Mouse (Mus musculus) forebrain, embryonic 11.5 days (tissue): ENCODE results near the gene Figla. TPM values are rescaled to one million over a fixed set of nuclear protein-coding genes. Genes with fewer than 3 reads are reported as not detected.
A peak's percentile ranks its signal among the peaks of the same experiment; 100 is the strongest.

Source experiments
- ATAC-seq: fragments of 200-750 bp; cut with Nextera tagmentation; replicated peaks from 2 replicates; pipeline ENCODE4 v1.8.0; 2017; ENCODE audit warnings: moderate TSS enrichment; ENCODE audit not compliant: low FRiP score
- DNase-seq: peaks from one replicate; pipeline ENCODE4 v3.0.0-alpha.2; 2017; ENCODE audit warnings: low spot score
- H3K27ac ChIP-seq: fragments of 300-500 bp; sonication (generic); 2 replicates; pipeline ENCODE4 v1.5.1; 2014; ENCODE audit warnings: low read depth, low read length
- H3K27me3 ChIP-seq: fragments of 300-500 bp; sonication (generic); 2 replicates; pipeline ENCODE4 v1.6.1; 2014; ENCODE audit warnings: mild to moderate bottlenecking, low read length, mixed read lengths; ENCODE audit not compliant: control insufficient read depth, insufficient read depth
- H3K36me3 ChIP-seq: fragments of 300-500 bp; sonication (generic); 2 replicates; pipeline ENCODE4 v1.6.1; 2014; ENCODE audit warnings: mild to moderate bottlenecking, low read length, moderate library complexity, mixed read lengths; ENCODE audit not compliant: control insufficient read depth, insufficient read depth
- H3K4me1 ChIP-seq: fragments of 300-500 bp; sonication (generic); replicated peaks from 2 replicates; pipeline ENCODE4 v1.6.1; 2014; ENCODE audit warnings: low read length, mixed read lengths; ENCODE audit not compliant: control insufficient read depth, insufficient read depth
- H3K4me2 ChIP-seq: fragments of 300-500 bp; sonication (generic); 2 replicates; pipeline ENCODE4 v1.6.1; 2014; ENCODE audit warnings: low read depth, mild to moderate bottlenecking, low read length, moderate library complexity, mixed read lengths; ENCODE audit not compliant: severe bottlenecking
- H3K4me3 ChIP-seq: fragments of 300-500 bp; sonication (generic); 2 replicates; pipeline ENCODE4 v1.5.1; 2014; ENCODE audit warnings: low read depth, low read length
- H3K9ac ChIP-seq: fragments of 300-500 bp; sonication (generic); 2 replicates; pipeline ENCODE4 v1.6.1; 2014; ENCODE audit warnings: low read length
- H3K9me3 ChIP-seq: fragments of 300-500 bp; sonication (generic); 2 replicates; pipeline ENCODE4 v1.6.1; 2016; ENCODE audit warnings: low read length, mixed read lengths; ENCODE audit not compliant: control insufficient read depth
- WGBS: fragments of 180-500 bp; shearing (Covaris S2); extraction: QIAGEN DNeasy Blood & Tissue Kit; methylation state at CpG from one replicate; pipeline ENCODE4 v1.1.7; 2014; 5-methylcytosine and 5-hydroxymethylcytosine counted together
- polyA plus RNA-seq: library from polyadenylated mRNA; unstranded; fragments of >200 nt; fragmentation: Nextera tagmentation; extraction: Ambion mirVana; gene quantifications from 2 replicates; pipeline ENCODE4 v1.2.1, GENCODE M21; 2014

The Figla gene
- polyA plus RNA-seq, 1 experiment from 2014 or later: not detected

DNA sequence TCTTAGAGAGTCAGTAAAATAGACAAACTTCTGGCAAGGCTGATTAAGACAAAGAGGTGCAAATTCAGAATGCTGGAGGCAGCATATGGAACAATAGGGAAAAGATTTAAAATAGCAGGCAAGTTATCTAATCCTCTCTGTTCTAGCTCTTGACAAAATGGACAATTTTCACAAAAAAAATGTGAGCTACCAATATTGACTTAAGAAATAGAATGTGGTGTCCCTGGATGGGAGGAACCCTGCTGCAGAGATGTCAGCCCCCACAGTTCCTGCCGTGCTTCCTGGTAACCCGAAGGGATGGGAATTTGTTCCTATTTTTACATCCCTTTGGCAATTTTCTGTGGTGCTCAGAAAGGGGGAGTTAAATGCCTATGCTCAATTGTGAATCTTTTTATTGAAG is 22.9 kb downstream of the Figla start:
- no peak overlapping the region for H3K4me2 ChIP-seq
- no peak overlapping the region for H3K27ac ChIP-seq
- WGBS: 73% methylated on average over 2 of the region's 2 CpGs
- ATAC-seq (no peak), DNase-seq (no peak)
- no peaks in the 10 kb centered on the region for H3K36me3 ChIP-seq
- H3K27me3 ChIP-seq: no peaks in the 10 kb centered on the region
- no peaks in the 10 kb centered on the region for H3K4me1 ChIP-seq
- no peak overlapping the region for H3K9ac ChIP-seq
- no peak overlapping the region for H3K4me3 ChIP-seq
- H3K9me3 ChIP-seq: no peaks in the 10 kb centered on the region

DNA sequence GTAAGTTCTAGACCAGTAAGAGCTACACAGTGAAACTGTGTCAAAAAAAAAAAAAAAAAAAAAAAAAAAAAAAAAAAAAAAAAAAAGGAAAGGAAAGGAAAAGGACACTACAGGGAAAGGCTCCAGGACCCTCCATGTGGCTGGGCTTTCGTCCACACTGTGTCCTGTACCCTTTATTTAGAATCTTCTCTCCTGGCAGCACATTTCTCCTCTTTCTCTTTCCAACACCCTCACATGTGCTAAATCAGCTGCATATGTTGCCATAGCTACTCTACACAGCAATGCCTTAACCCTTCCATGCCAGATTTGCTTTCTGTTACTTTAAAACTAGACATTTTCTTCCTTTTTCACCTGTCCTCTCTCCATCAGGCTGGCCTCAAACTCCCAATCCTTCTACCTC is 24.2 kb downstream of the Figla start:
- no peak overlapping the region for H3K27ac ChIP-seq
- no peaks in the 10 kb centered on the region for H3K27me3 ChIP-seq
- ATAC-seq: no peak
- no peaks in the 10 kb centered on the region for H3K9me3 ChIP-seq
- no peak for DNase-seq
- H3K36me3 ChIP-seq: no peaks in the 10 kb centered on the region
- no peaks in the 10 kb centered on the region for H3K4me1 ChIP-seq
- H3K4me3 ChIP-seq: no peak overlapping the region
- H3K9ac ChIP-seq: no peak overlapping the region
- WGBS: 67% methylated on average over 1 of the region's 1 CpGs
- no peak overlapping the region for H3K4me2 ChIP-seq

DNA sequence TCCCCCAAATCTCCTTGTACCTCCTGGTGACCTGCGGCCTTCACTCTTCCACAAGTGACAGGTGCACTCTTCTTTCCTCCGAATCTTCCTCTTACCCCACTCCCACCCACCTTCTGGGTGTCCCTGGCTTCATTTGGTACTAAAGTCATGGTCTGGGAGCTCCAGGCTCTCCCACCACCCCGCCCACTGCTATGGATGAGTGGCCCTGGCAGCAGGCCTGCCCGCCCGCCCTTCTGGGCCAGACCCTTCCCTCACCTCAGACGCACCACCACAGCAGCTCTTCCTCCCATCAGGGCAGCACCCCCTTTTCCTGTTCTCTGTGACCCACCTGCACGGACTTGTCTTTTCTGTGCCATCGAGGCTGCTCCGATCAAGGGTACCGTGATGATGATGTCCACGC is 31.5 kb downstream of the Figla start:
- H3K9me3 ChIP-seq: no peaks in the 10 kb centered on the region
- no peak overlapping the region for H3K4me2 ChIP-seq
- peaks cover 11% of the 10 kb centered on the region for H3K4me1 ChIP-seq
- H3K4me3 ChIP-seq: no peak overlapping the region
- H3K27ac ChIP-seq: no peak overlapping the region
- no peaks in the 10 kb centered on the region for H3K36me3 ChIP-seq
- WGBS: 92% methylated on average over 11 of the region's 11 CpGs
- no peak for DNase-seq
- no peak for ATAC-seq
- H3K9ac ChIP-seq: no peak overlapping the region
- H3K27me3 ChIP-seq: no peaks in the 10 kb centered on the region

DNA sequence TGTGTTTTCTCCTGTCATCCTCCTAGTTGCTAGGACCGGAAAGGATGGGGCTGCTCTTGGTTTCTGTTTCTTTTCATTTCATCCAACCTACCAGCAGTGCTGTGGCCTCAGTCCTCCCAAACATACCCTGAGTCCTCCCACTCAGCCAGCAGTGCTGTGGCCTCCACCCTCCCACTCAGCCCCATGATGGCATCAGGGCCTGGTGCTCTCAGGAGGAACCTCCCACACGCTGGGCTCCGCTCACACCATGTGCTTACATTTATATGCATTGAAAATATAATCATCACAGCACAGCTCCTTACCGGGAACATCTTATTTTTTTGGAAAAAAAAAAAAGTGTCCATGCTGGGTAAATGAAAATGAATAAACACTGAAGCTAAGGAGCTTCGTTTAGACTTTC is 32.5 kb downstream of the Figla start:
- H3K27me3 ChIP-seq: no peaks in the 10 kb centered on the region
- H3K36me3 ChIP-seq: no peaks in the 10 kb centered on the region
- 89% methylated on average over 5 of the region's 5 CpGs for WGBS
- peaks cover 21% of the 10 kb centered on the region for H3K4me1 ChIP-seq
- DNase-seq (no peak), ATAC-seq (no peak)
- no peaks in the 10 kb centered on the region for H3K9me3 ChIP-seq
- H3K9ac ChIP-seq: no peak overlapping the region
- H3K4me3 ChIP-seq: no peak overlapping the region
- no peak overlapping the region for H3K4me2 ChIP-seq
- no peak overlapping the region for H3K27ac ChIP-seq

DNA sequence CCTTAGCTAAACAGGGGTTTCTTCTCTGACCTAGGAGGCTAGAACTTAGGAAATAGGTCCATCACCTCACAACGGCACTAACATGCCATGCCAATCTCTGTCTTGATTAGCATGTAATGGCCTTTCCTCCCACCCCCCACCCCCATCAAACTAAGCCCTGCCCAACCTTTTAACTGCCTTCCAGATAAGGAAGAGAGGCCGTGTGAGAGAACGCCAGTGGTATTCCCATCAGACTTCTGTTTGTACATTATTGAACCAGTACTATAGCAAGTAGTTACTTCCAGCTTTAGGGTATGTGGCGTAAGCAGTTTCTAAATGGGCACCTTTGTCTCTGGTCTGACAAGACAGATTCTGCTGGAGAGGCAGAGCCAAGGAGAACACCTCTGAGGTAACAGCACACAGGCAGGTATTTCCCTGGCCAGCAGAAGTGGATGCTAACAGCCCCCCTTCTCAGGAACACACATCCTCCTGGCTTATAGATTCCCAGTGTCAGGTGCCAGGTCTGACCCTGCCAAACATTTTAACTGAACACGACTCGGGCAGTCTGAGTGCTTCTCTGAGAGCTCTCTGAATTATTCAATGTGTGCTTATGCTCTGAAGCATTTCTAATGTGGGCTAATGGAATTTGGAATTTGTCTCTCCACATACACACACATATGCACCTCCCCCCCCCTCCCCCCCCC is 34.8 kb downstream of the Figla start:
- Histone ChIP-seq H3K4me3 (no peak overlapping the region), H3K27ac (no peak overlapping the region), H3K9ac (no peak overlapping the region), H3K4me1 (peaks cover 28% of the 10 kb centered on the region), H3K27me3 (no peaks in the 10 kb centered on the region), H3K9me3 (no peaks in the 10 kb centered on the region), H3K4me2 (no peak overlapping the region), H3K36me3 (no peaks in the 10 kb centered on the region)
- DNase-seq (no peak), ATAC-seq (no peak)
- 68% methylated on average over 6 of the region's 6 CpGs for WGBS

DNA sequence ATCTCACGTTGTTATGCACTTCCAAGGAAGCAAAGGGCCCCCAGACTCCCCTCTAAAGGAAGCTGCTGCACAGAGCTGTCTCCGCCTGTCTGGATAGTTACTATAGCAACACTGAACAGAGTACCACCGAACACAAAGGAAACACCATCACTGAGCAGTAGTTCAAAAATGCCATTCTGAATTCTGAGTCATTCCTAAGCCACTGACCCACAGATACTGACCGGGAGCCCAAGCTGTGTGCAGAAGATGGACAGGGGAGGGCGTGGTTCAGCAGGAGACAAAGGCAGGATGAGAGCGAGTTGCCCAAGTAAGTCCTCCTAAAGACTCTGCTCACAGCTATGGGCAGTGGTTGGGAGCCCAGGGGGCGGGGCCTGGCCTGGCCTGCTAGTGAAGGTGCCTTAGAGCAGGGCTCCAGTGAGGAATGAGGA is 36.1 kb downstream of the Figla start:
- Histone ChIP-seq H3K4me1 (peaks cover 28% of the 10 kb centered on the region), H3K9me3 (no peaks in the 10 kb centered on the region), H3K27me3 (no peaks in the 10 kb centered on the region), H3K4me2 (peak overlapping the region; percentile 19), H3K36me3 (no peaks in the 10 kb centered on the region), H3K27ac (peak overlapping the region; percentile 89), H3K4me3 (no peak overlapping the region), H3K9ac (peak overlapping the region; percentile 13)
- WGBS: 10% methylated on average over 7 of the region's 7 CpGs
- DNase-seq: peak; percentile 78
- ATAC-seq: peak; percentile 77

DNA sequence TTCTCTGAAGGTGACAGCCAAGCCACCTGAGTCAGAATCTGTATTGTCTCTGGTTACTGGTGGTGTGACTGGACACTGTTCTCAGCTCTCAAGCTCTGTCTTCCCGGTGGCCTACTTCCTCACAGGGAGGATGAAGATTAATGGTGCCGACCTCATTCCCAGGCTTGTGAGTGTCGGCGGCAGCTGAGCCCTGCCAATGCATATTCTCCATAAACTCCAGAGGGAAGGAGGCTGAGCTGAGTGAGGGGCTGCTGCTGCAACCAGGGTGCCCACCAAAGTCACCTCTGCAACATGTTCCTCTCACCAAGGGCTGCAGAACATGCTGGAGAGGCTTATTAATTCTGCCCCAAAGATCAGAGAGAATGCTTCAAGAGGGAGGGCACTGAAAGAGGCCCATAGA is 36.6 kb downstream of the Figla start:
- H3K4me1 ChIP-seq: peaks cover 28% of the 10 kb centered on the region
- H3K9ac ChIP-seq: peak overlapping the region; percentile 13
- peak overlapping the region; percentile 19; the same call in 1 of the 2 replicates for H3K4me2 ChIP-seq
- peak overlapping the region; percentile 89 for H3K27ac ChIP-seq
- no peaks in the 10 kb centered on the region for H3K36me3 ChIP-seq
- no peaks in the 10 kb centered on the region for H3K9me3 ChIP-seq
- ATAC-seq (peak; percentile 18; the same call in 1 of the 2 replicates), DNase-seq (no peak)
- WGBS: 23% methylated on average over 4 of the region's 4 CpGs
- no peaks in the 10 kb centered on the region for H3K27me3 ChIP-seq
- H3K4me3 ChIP-seq: no peak overlapping the region

DNA sequence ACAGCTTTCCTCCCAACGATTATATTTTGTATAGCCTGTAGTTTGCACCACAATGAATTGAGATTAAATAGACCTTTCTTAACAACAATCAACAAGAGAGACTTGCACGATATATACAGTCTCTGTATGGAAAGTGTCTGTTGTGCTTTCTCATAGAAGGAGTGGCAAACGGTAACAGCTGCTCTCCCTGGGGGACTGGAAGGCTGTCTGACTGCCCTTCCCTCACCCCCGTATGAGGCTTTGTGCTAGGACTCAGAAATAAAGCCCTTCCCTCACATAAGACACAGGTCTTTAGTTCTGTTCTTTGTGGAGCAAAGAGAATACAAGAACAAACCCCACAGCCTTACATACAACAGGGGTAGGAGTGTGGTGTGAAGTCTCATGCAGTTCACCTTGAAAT is 37.1 kb downstream of the Figla start:
- Histone ChIP-seq H3K27me3 (no peaks in the 10 kb centered on the region), H3K4me1 (peaks cover 28% of the 10 kb centered on the region), H3K4me3 (no peak overlapping the region), H3K27ac (peak overlapping the region; percentile 89), H3K9ac (peak overlapping the region; percentile 27; the same call in 1 of the 2 replicates), H3K4me2 (0 out of 2 replicates have a peak overlapping the region, but pooled peaks have one; percentile 8), H3K36me3 (no peaks in the 10 kb centered on the region), H3K9me3 (no peaks in the 10 kb centered on the region)
- ATAC-seq (0 out of 2 replicates have a peak, but pooled peaks have one; percentile 40), DNase-seq (no peak)
- 9% methylated on average over 4 of the region's 4 CpGs for WGBS

DNA sequence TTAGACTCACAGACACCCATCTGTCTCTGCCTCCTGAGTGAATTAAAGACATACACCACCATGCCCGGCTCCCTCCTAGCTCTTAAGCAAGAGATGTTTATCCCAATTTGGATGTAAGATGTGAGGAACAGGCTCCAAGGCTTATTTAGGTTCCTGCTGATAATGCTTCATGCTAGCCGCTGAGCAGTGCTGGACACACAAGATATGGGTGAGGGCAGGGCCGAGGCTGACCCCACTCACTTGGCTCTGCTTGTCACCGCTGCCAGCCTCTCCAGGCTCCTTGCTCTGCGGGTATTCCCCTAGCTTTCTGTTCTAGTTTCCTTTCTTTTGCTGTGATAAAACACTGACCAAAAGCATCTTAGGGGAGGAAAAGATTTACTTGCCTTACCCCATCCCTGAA is 37.6 kb downstream of the Figla start:
- no peak overlapping the region for H3K4me2 ChIP-seq
- H3K4me1 ChIP-seq: peaks cover 28% of the 10 kb centered on the region
- H3K36me3 ChIP-seq: no peaks in the 10 kb centered on the region
- H3K9me3 ChIP-seq: no peaks in the 10 kb centered on the region
- H3K27ac ChIP-seq: peak overlapping the region; percentile 89
- no peak overlapping the region for H3K4me3 ChIP-seq
- no peak for ATAC-seq
- DNase-seq: no peak
- no peaks in the 10 kb centered on the region for H3K27me3 ChIP-seq
- 65% methylated on average over 5 of the region's 5 CpGs for WGBS
- peak overlapping the region; percentile 27; the same call in 1 of the 2 replicates for H3K9ac ChIP-seq
